Mouse (Mus musculus): ENCODE data around the gene 9130019O22Rik. TPM values are rescaled to one million over a fixed set of nuclear protein-coding genes. Genes with fewer than 3 reads are reported as not detected.
"Not testable (repeated sequence)": the region's sequence is repeated elsewhere in the genome, so short reads cannot be mapped to it uniquely, and the experiment has no call there.

The 9130019O22Rik gene
- polyA plus RNA-seq, 1 experiment = 0.37 TPM

GRCm38 (mm10) chr7:127371213-127371612 lies 15.8 kb downstream of the 9130019O22Rik start:
- H3K36me3 ChIP-seq (ENCODE audit: control insufficient read depth, insufficient read depth, low read length) = no peaks in the 10 kb centered on the region
- H3K27me3 ChIP-seq (ENCODE audit: control insufficient read depth, insufficient read depth, low read length) = no peaks in the 10 kb centered on the region
- no peak overlapping the region for H3K4me3 ChIP-seq (ENCODE audit: control insufficient read depth, low read depth, low read length)
- peaks cover 4% of the 10 kb centered on the region; the same call in 1 of the 2 replicates for H3K4me1 ChIP-seq (ENCODE audit: control insufficient read depth, insufficient read depth, low read length)
- H3K27ac ChIP-seq (ENCODE audit: control insufficient read depth, insufficient read depth, low read depth, low read length) = no peak overlapping the region
- TF ChIP-seq POLR2A (IDR thresholded peaks at IDR 0.05; ENCODE audit: control insufficient read depth, low read depth, low read length) (no peak), CTCF (IDR thresholded peaks at IDR 0.05; ENCODE audit: control insufficient read depth, insufficient read depth, insufficient replicate concordance, low read depth, low read length) (no peak)

GRCm38 (mm10) chr7:127366249-127366648 lies 20.7 kb downstream of the 9130019O22Rik start:
- no peak overlapping the region for H3K4me3 ChIP-seq (ENCODE audit: control insufficient read depth, low read depth, low read length)
- TF ChIP-seq POLR2A (IDR thresholded peaks at IDR 0.05; ENCODE audit: control insufficient read depth, low read depth, low read length) (no peak), CTCF (IDR thresholded peaks at IDR 0.05; ENCODE audit: control insufficient read depth, insufficient read depth, insufficient replicate concordance, low read depth, low read length) (no peak)
- H3K27me3 ChIP-seq (ENCODE audit: control insufficient read depth, insufficient read depth, low read length) = no peaks in the 10 kb centered on the region
- no peak overlapping the region for H3K27ac ChIP-seq (ENCODE audit: control insufficient read depth, insufficient read depth, low read depth, low read length)
- H3K36me3 ChIP-seq (ENCODE audit: control insufficient read depth, insufficient read depth, low read length) = no peaks in the 10 kb centered on the region
- H3K4me1 ChIP-seq (ENCODE audit: control insufficient read depth, insufficient read depth, low read length) = peaks cover 4% of the 10 kb centered on the region

- no peaks in the 10 kb centered on the region for H3K27me3 ChIP-seq (ENCODE audit: control insufficient read depth, insufficient read depth, low read length)
- no peak overlapping the region; the same call in 1 of the 2 replicates for H3K4me3 ChIP-seq (ENCODE audit: control insufficient read depth, low read depth, low read length)
- no peaks in the 10 kb centered on the region for H3K36me3 ChIP-seq (ENCODE audit: control insufficient read depth, insufficient read depth, low read length)
- H3K27ac ChIP-seq (ENCODE audit: control insufficient read depth, insufficient read depth, low read depth, low read length) = no peak overlapping the region
- H3K4me1 ChIP-seq (ENCODE audit: control insufficient read depth, insufficient read depth, low read length) = peaks cover 4% of the 10 kb centered on the region
- no peak for TF ChIP-seq CTCF (IDR thresholded peaks at IDR 0.05; ENCODE audit: control insufficient read depth, insufficient read depth, insufficient replicate concordance, low read depth, low read length)
Measured at GRCm38 (mm10) chr7:127364166-127364565, 22.8 kb downstream of the 9130019O22Rik start.

- TF ChIP-seq CTCF (IDR thresholded peaks at IDR 0.05; ENCODE audit: control insufficient read depth, insufficient read depth, insufficient replicate concordance, low read depth, low read length) = no peak
- no peak for TF ChIP-seq POLR2A (IDR thresholded peaks at IDR 0.05; ENCODE audit: control insufficient read depth, low read depth, low read length)
- Histone ChIP-seq H3K27ac (ENCODE audit: control insufficient read depth, insufficient read depth, low read depth, low read length) (no peak overlapping the region), H3K27me3 (ENCODE audit: control insufficient read depth, insufficient read depth, low read length) (no peaks in the 10 kb centered on the region), H3K36me3 (ENCODE audit: control insufficient read depth, insufficient read depth, low read length) (no peaks in the 10 kb centered on the region), H3K4me3 (ENCODE audit: control insufficient read depth, low read depth, low read length) (peak overlapping the region; percentile 67), H3K4me1 (ENCODE audit: control insufficient read depth, insufficient read depth, low read length) (peaks cover 4% of the 10 kb centered on the region)
Measured at GRCm38 (mm10) chr7:127363475-127363921, 23.5 kb downstream of the 9130019O22Rik start.

GRCm38 (mm10) chr7:127362418-127362817 lies 24.5 kb downstream of the 9130019O22Rik start:
- H3K4me3 ChIP-seq (ENCODE audit: control insufficient read depth, low read depth, low read length); H3K36me3 ChIP-seq (ENCODE audit: control insufficient read depth, insufficient read depth, low read length); H3K4me1 ChIP-seq (ENCODE audit: control insufficient read depth, insufficient read depth, low read length); H3K27ac ChIP-seq (ENCODE audit: control insufficient read depth, insufficient read depth, low read depth, low read length); H3K27me3 ChIP-seq (ENCODE audit: control insufficient read depth, insufficient read depth, low read length): not testable (repeated sequence)
- peak; percentile 19; the same call in 1 of the 2 replicates for TF ChIP-seq CTCF (IDR thresholded peaks at IDR 0.05; ENCODE audit: control insufficient read depth, insufficient read depth, insufficient replicate concordance, low read depth, low read length)

GRCm38 (mm10) chr7:127361449-127361848 lies 25.5 kb downstream of the 9130019O22Rik start:
- H3K36me3 ChIP-seq (ENCODE audit: control insufficient read depth, insufficient read depth, low read length) = no peaks in the 10 kb centered on the region
- no peak overlapping the region for H3K27ac ChIP-seq (ENCODE audit: control insufficient read depth, insufficient read depth, low read depth, low read length)
- TF ChIP-seq POLR2A (IDR thresholded peaks at IDR 0.05; ENCODE audit: control insufficient read depth, low read depth, low read length) = no peak
- no peak for TF ChIP-seq CTCF (IDR thresholded peaks at IDR 0.05; ENCODE audit: control insufficient read depth, insufficient read depth, insufficient replicate concordance, low read depth, low read length)
- peaks cover 4% of the 10 kb centered on the region for H3K4me1 ChIP-seq (ENCODE audit: control insufficient read depth, insufficient read depth, low read length)
- H3K27me3 ChIP-seq (ENCODE audit: control insufficient read depth, insufficient read depth, low read length) = no peaks in the 10 kb centered on the region
- H3K4me3 ChIP-seq (ENCODE audit: control insufficient read depth, low read depth, low read length) = no peak overlapping the region

- Histone ChIP-seq H3K27me3 (ENCODE audit: control insufficient read depth, insufficient read depth, low read length) (no peaks in the 10 kb centered on the region), H3K36me3 (ENCODE audit: control insufficient read depth, insufficient read depth, low read length) (no peaks in the 10 kb centered on the region), H3K27ac (ENCODE audit: control insufficient read depth, insufficient read depth, low read depth, low read length) (no peak overlapping the region), H3K4me3 (ENCODE audit: control insufficient read depth, low read depth, low read length) (no peak overlapping the region), H3K4me1 (ENCODE audit: control insufficient read depth, insufficient read depth, low read length) (peaks cover 4% of the 10 kb centered on the region)
- TF ChIP-seq POLR2A (IDR thresholded peaks at IDR 0.05; ENCODE audit: control insufficient read depth, low read depth, low read length) = no peak
- no peak for TF ChIP-seq CTCF (IDR thresholded peaks at IDR 0.05; ENCODE audit: control insufficient read depth, insufficient read depth, insufficient replicate concordance, low read depth, low read length)
Measured at GRCm38 (mm10) chr7:127360265-127360664, 26.7 kb downstream of the 9130019O22Rik start.

- H3K27me3 ChIP-seq (ENCODE audit: control insufficient read depth, insufficient read depth, low read length) = no peaks in the 10 kb centered on the region
- peaks cover 2% of the 10 kb centered on the region for H3K4me1 ChIP-seq (ENCODE audit: control insufficient read depth, insufficient read depth, low read length)
- no peak overlapping the region for H3K4me3 ChIP-seq (ENCODE audit: control insufficient read depth, low read depth, low read length)
- no peak overlapping the region for H3K27ac ChIP-seq (ENCODE audit: control insufficient read depth, insufficient read depth, low read depth, low read length)
- H3K36me3 ChIP-seq (ENCODE audit: control insufficient read depth, insufficient read depth, low read length) = no peaks in the 10 kb centered on the region
- TF ChIP-seq POLR2A (IDR thresholded peaks at IDR 0.05; ENCODE audit: control insufficient read depth, low read depth, low read length) = no peak
- TF ChIP-seq CTCF (IDR thresholded peaks at IDR 0.05; ENCODE audit: control insufficient read depth, insufficient read depth, insufficient replicate concordance, low read depth, low read length) = no peak
Measured at GRCm38 (mm10) chr7:127358472-127358871, 28.5 kb downstream of the 9130019O22Rik start.

Measured in testis, adult 2 months (tissue).